Comparison of ENCODE assay signal across 15 mouse cellular contexts in genomic region chrX:11432403-11433004, GRCm38 (mm10).
DNase-seq lines count a peak whose midpoint lies in the region; ATAC-seq lines count a peak whose summit lies in the region.
"Had no signal": no experiment of that assay in that cellular context is flagged by ENCODE, and none has a peak within 500 bp of the region (broad histone marks: within the 10 kb centered on the region; RNA-seq: fewer than 3 reads in every experiment).

No protein-coding gene starts in this region.

- H3K4me1 ChIP-seq in forebrain, embryonic 14.5 days (ENCODE audit: control insufficient read depth, insufficient read depth, low read length) = peaks cover 2% of the 10 kb centered on the region; the same call in 1 of the 2 replicates
- peaks cover 14% of the 10 kb centered on the region for H3K4me1 ChIP-seq in forebrain, embryonic 16.5 days (replicated peaks; ENCODE audit: control insufficient read depth, insufficient read depth, low read length)
- peaks cover 15% of the 10 kb centered on the region for H3K4me1 ChIP-seq in lung, embryonic 15.5 days
- peaks cover 31% of the 10 kb centered on the region for H3K4me1 ChIP-seq in midbrain, embryonic 15.5 days
- peaks cover 26% of the 10 kb centered on the region for H3K4me1 ChIP-seq in heart, embryonic 12.5 days (replicated peaks)
- H3K4me1 ChIP-seq: liver, embryonic 15.5 days had no signal

- H3K27ac ChIP-seq in forebrain, embryonic 14.5 days (ENCODE audit: low read depth, low read length) = no peak overlapping the region
- H3K27ac ChIP-seq in forebrain, embryonic 16.5 days (ENCODE audit: low read length) = no peak overlapping the region
- H3K27ac ChIP-seq in lung, embryonic 15.5 days = peak overlapping the region; percentile 47; the same call in 1 of the 2 replicates
- 0 out of 2 replicates have a peak overlapping the region, but pooled peaks have one; percentile 38 for H3K27ac ChIP-seq in midbrain, embryonic 15.5 days
- no peak overlapping the region for H3K27ac ChIP-seq in heart, embryonic 12.5 days (ENCODE audit: poor library complexity, severe bottlenecking)
- H3K27ac ChIP-seq: liver, embryonic 15.5 days had no signal

- H3K4me3 ChIP-seq in forebrain, embryonic 14.5 days (ENCODE audit: low read depth, low read length) = no peak overlapping the region
- no peak overlapping the region for H3K4me3 ChIP-seq in forebrain, embryonic 16.5 days (replicated peaks; ENCODE audit: low read length)
- H3K4me3 ChIP-seq in lung, embryonic 15.5 days = no peak overlapping the region
- H3K4me3 ChIP-seq in midbrain, embryonic 15.5 days = no peak overlapping the region
- H3K4me3 ChIP-seq in heart, embryonic 12.5 days = no peak overlapping the region
- H3K4me3 ChIP-seq: erythroblast, embryonic 14.5 days; liver, embryonic 15.5 days; myocyte had no signal

- no peaks in the 10 kb centered on the region for H3K27me3 ChIP-seq in forebrain, embryonic 14.5 days (replicated peaks; ENCODE audit: control insufficient read depth, insufficient read depth, low read length)
- no peaks in the 10 kb centered on the region for H3K27me3 ChIP-seq in forebrain, embryonic 16.5 days (replicated peaks; ENCODE audit: control insufficient read depth, insufficient read depth, low read length)
- H3K27me3 ChIP-seq in lung, embryonic 15.5 days = no peaks in the 10 kb centered on the region
- no peaks in the 10 kb centered on the region for H3K27me3 ChIP-seq in midbrain, embryonic 15.5 days (replicated peaks)
- peaks cover 60% of the 10 kb centered on the region for H3K27me3 ChIP-seq in heart, embryonic 12.5 days (replicated peaks)
- H3K27me3 ChIP-seq: liver, embryonic 15.5 days had no signal

- no peaks in the 10 kb centered on the region for H3K9me3 ChIP-seq in forebrain, embryonic 14.5 days (replicated peaks; ENCODE audit: control insufficient read depth, low read length)
- H3K9me3 ChIP-seq in forebrain, embryonic 16.5 days (ENCODE audit: control insufficient read depth, low read length) = no peaks in the 10 kb centered on the region
- H3K9me3 ChIP-seq in lung, embryonic 15.5 days = no peaks in the 10 kb centered on the region
- H3K9me3 ChIP-seq in midbrain, embryonic 15.5 days = no peaks in the 10 kb centered on the region
- H3K9me3 ChIP-seq in heart, embryonic 12.5 days (replicated peaks) = no peaks in the 10 kb centered on the region
- H3K9me3 ChIP-seq: liver, embryonic 15.5 days had no signal

- 65% methylated on average over 12 of the region's 12 CpGs for WGBS in forebrain, embryonic 14.5 days
- 49% methylated on average over 12 of the region's 12 CpGs for WGBS in forebrain, embryonic 16.5 days
- 60% methylated on average over 12 of the region's 12 CpGs for WGBS in lung, embryonic 15.5 days
- 58% methylated on average over 12 of the region's 12 CpGs for WGBS in midbrain, embryonic 15.5 days
- WGBS in heart, embryonic 12.5 days = 74% methylated on average over 12 of the region's 12 CpGs

- no peak overlapping the region for H3K9ac ChIP-seq in forebrain, embryonic 14.5 days (ENCODE audit: low read length)
- no peak overlapping the region for H3K9ac ChIP-seq in forebrain, embryonic 16.5 days (replicated peaks; ENCODE audit: low read depth, low read length)
- no peak overlapping the region for H3K9ac ChIP-seq in lung, embryonic 15.5 days
- no peak overlapping the region for H3K9ac ChIP-seq in midbrain, embryonic 15.5 days
- no peak overlapping the region for H3K9ac ChIP-seq in heart, embryonic 12.5 days
- H3K9ac ChIP-seq: liver, embryonic 15.5 days had no signal

- H3K36me3 ChIP-seq in forebrain, embryonic 14.5 days (ENCODE audit: control insufficient read depth, insufficient read depth, low read length) = no peaks in the 10 kb centered on the region
- H3K36me3 ChIP-seq in forebrain, embryonic 16.5 days (ENCODE audit: control insufficient read depth, insufficient read depth) = no peaks in the 10 kb centered on the region
- H3K36me3 ChIP-seq in lung, embryonic 15.5 days = no peaks in the 10 kb centered on the region
- no peaks in the 10 kb centered on the region for H3K36me3 ChIP-seq in midbrain, embryonic 15.5 days (replicated peaks)
- H3K36me3 ChIP-seq in heart, embryonic 12.5 days = no peaks in the 10 kb centered on the region
- H3K36me3 ChIP-seq: liver, embryonic 15.5 days had no signal

- H3K4me2 ChIP-seq in forebrain, embryonic 14.5 days (ENCODE audit: low read length) = no peak overlapping the region
- no peak overlapping the region for H3K4me2 ChIP-seq in forebrain, embryonic 16.5 days (ENCODE audit: low read length)
- H3K4me2 ChIP-seq in lung, embryonic 15.5 days = no peak overlapping the region
- H3K4me2 ChIP-seq in midbrain, embryonic 15.5 days = no peak overlapping the region
- H3K4me2 ChIP-seq in heart, embryonic 12.5 days = no peak overlapping the region
- H3K4me2 ChIP-seq: liver, embryonic 15.5 days had no signal

- peak; percentile 23; the same call in 1 of the 2 replicates for ATAC-seq in forebrain, embryonic 14.5 days
- no peak for ATAC-seq in forebrain, embryonic 16.5 days
- ATAC-seq in lung, embryonic 15.5 days (ENCODE audit: borderline replicate concordance, extremely low read depth, low FRiP score, low TSS enrichment) = 0 out of 2 replicates have a peak, but pooled peaks have one; percentile 20
- no peak for ATAC-seq in midbrain, embryonic 15.5 days (replicated peaks)
- ATAC-seq in CD4-positive, CD25-positive, alpha-beta regulatory T cell, adult 4 months = no peak
- ATAC-seq in heart, embryonic 12.5 days (ENCODE audit: insufficient number of reproducible peaks, low FRiP score) = no peak

- DNase-seq in forebrain, embryonic 14.5 days (ENCODE audit: low spot score) = peak; percentile 38
- DNase-seq in lung, postnatal 14 days = no peak
- peak; percentile 37 for DNase-seq in hindlimb bud, embryonic 11.5 days (ENCODE audit: extremely low spot score, low read depth, low spot score)
- DNase-seq: adrenal gland, adult 8-10 months; cerebellum, adult 11-12 months; heart, adult 11 months; layer of hippocampus, adult 9-11 months had no signal

Comparison
In these comparisons a context has a peak if more than half of its experiments do, and no peak if none do; other contexts are left out.
1. ATAC-seq: peak in forebrain, embryonic 14.5 days (single experiment) and lung, embryonic 15.5 days (single experiment); none in forebrain, embryonic 16.5 days (single experiment), midbrain, embryonic 15.5 days (single experiment), CD4-positive, CD25-positive, alpha-beta regulatory T cell, adult 4 months (single experiment) and heart, embryonic 12.5 days (single experiment).
2. H3K27ac ChIP-seq: peak in lung, embryonic 15.5 days (single experiment) and midbrain, embryonic 15.5 days (single experiment); none in forebrain, embryonic 14.5 days (single experiment), forebrain, embryonic 16.5 days (single experiment) and heart, embryonic 12.5 days (single experiment).